Mouse (Mus musculus) 3T3-L1 (cell line): Measurements from ENCODE around the gene Kif1c.

Experiments
- DNase-seq: peaks from one replicate; pipeline ENCODE4 v3.0.0-alpha.2; 2015; ENCODE audit warnings: low read depth, low spot score

The Kif1c gene

GRCm38 (mm10) chr11:70699722-70700556, at the start of gene Kif1c, which contains the start of gene Inca1:
Gene Kif1c (plus strand): TSS chr11:70700548.
Gene Inca1 (minus strand): TSS chr11:70700155.
- DNase-seq = peak; percentile 85

DNA sequence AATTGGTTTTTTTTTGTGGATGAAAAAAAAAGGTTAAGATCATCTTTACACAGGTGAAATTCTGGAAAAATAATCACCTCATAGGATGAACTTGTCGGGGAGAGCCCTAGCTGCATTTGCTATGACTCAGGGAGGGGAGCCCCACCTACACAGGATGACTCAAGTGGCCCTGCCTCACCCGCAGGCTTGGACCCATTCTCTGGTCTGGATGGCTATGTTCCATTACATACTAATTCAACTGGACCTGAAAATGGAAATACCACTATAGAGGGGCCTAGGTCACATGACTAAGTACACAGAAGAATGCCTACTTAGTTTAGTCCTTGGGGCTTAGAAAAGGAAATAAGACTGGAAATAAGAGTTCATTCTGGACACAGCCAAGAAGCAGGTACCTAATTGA, 49.0 kb upstream of the Kif1c start:
- peak; percentile 90 for DNase-seq

DNA sequence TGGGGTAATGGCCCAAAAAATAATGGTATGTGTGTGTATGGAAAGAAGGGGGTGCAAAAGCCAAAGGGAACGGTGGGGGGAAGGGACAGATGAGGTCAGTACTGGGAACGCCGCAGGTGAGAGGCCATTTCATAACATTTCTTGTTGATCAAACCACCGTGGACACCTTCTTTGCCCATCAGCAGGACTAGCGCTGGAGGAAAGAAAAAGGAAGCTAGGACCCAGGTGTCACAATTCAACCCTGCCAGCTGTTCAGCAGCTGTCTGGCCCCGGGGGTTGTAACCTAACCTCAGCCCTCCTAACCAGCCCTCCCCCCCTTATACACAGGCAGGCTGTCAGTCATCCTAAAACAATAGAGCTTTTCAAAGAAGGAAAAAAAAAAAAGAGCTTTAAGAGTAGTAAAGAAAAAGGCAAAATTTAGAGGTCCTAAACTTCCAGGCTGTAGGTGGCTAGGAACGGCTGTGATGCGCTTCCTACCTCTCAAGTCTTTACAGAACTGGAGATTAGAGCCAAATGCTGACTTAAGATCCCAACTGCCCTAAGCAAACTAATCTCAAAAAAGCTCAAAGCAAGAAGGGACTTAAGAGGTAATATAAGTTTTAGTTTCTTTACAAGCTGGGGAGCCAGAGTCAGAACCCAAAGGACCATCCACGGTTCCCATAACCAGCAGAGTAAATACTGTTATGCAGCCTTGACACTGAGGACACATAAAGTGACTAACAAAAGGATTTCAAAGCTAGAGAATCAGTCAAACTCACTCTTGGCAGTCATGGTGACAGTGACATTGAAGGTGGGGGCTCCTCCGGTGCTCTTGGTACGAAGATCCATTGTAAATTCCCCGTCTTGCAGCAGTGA, 48.1 kb upstream of the Kif1c start:
- DNase-seq = peak; percentile 72

DNA sequence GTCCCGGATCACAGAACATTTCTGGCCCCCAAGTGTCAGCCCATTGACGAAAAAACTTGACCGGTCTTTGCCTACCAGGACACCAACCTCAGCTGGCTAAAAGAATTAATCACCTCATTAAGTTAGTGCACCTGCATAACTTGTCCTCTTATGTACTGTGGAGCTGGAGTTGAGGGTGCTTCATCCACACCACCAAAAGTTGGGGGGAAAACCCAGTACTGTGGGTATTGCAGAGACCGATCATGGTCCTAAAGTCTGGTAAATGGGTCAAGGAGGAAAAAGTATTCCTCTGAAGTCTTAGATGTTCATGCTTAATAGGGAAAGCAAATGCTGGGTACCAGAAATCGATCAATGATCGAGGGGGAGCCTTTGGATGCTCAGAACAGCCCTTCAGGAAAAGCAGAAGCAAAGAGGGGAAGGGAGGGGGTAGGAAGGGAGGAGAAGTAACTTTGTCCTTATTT, 47.4 kb upstream of the Kif1c start:
- DNase-seq = no peak

DNA sequence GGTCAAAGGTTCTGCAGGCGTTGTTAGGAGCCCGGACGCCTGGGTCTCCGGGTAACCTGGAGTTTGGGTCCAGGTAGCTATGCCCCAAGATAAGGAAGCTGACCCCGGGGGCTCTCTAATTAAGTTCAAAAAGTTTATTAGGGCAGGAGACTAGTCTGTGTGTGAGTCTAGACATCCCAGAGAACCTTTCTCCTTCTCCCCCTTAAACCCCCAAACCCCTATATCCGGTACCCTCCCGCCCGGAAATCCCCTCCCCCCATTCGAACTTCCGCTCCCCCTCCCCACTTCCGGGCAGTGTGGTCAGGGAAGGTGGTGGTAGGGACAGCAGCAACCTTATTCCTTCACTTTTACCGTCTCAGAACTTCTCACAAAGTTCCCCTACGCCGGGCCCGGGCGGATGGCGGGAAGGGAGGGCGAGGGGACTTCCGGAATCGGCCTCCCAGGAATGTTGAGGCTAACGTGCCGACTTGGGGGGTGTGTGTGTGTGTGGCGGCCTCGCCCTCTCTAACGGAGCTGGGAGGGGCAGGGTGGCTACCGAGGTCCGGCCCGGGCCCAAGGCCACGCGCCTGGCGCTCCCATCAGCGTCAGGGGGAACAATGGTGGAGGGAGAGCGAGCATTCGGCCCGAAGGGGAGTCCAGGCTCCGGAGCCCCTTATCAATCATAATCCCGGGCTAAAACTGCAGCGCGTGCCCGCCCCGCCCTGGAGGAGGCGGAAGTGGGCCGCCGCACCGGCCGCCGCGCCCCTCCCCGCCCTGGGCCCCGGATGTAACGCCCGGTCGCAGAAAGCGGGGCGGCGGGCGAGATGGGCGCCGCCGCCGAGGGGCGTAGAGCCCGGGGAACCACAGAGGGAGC, 46.8 kb upstream of the Kif1c start:
- peak; percentile 66 for DNase-seq

- DNase-seq = peak; percentile 83
These were observed 46.0 kb upstream of the Kif1c start, which contains the start of gene Pfn1 for GRCm38 (mm10) chr11:70654198-70654922. Gene Pfn1 (minus strand): TSS chr11:70654644.

DNA sequence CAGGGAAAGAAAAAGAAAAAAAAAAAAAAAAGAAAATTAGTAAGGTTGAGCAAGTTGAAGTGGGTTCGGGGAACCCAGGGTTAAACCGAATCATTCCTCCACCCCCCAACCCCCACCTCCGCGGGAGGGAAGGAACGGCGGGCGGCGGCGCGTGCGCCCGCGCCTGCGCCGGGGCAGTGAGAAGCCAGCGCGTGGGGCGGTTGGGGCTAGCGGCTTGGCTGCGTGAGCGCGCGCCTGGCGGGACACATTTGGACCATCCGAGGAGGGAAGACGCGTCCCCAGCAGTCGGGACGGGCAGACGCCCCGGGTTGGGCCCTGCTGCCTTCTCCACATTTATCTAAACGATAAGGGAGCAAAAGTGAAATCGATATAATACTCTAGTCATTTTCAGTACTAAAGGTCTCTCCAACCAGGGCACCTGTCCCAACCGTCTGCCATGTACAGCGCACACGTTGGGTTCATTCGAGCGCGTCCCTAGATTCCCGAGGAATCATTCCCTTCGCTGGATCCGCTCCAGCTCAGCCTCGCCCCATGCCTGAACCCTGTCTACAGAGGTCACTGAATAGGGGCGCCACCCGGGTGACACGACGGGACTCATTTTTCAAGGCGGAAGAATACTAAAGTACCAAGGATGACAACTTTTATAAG, 45.3 kb upstream of the Kif1c start:
- DNase-seq = peak; percentile 81

DNA sequence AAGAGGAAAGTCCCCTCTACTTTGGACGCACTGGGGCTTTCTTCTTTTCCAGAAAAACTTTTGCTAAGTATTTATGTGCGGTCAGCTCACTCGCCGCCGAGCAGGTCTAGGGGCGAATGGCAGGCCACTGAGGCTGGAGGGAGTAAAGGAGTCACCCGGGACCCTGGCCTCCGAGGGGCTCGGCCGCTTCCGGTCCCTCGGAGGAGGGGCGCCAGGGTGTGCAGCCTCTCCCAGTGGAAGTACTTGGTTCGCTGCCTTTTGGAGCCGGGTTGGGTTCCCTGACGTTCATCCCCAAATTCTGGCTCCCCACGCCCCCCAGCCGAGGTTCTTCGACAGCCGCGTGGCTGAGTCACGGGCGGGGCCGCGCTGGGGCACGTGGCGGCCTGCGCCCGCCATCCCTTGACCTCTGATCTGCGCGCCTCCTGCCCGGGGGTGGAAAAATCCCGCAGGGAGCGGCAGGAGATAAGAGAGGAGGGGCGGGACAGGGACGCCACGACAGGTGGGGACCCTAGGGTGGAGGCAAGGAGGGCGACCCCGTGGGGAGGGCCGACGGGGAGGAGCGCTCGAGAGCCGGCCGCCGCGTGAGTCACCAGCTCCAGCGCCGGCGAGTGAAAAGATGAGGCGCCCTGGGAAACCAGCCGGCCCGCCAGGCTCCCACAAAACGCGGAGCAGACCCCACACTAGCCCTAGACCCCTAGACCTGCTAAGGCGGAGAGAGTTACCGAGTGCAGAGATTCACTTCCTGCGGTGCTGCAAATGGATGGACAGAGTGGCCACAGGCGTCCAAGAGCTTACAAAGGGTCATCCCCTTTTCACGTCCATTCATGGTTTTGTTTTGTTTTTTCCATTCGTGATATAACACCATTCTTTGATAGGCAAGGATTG, 44.5 kb upstream of the Kif1c start:
- peak; percentile 77 for DNase-seq

- peak; percentile 61 for DNase-seq
These were observed 43.9 kb upstream of the Kif1c start for GRCm38 (mm10) chr11:70656456-70656927.

DNA sequence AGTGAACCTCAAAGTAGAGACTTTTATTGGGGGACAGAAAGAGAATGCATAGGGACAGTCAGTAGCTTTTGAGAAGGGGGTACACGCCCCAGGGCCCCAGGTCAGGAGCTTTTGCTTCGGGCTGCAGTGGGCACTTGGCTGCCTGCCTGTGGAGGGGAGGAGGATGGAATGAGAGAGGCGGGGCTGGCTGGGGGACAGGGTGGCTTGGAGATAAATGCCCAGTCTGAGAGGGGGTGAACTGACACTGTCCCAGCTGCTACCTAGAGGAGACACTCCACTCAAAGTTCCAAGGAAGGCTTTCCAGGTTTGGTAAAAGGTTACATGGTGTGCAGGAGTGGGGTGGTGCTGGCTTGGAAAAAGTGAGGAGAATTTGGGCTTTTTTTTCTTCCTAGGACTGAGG, 43.4 kb upstream of the Kif1c start, which contains the start of gene Eno3:
Gene Eno3, plus strand, starts transcription at position 239 of the 400 bp plus-strand sequence.
- DNase-seq = peak; percentile 13

- no peak for DNase-seq
These were observed 42.8 kb upstream of the Kif1c start for GRCm38 (mm10) chr11:70657573-70657972.

DNA sequence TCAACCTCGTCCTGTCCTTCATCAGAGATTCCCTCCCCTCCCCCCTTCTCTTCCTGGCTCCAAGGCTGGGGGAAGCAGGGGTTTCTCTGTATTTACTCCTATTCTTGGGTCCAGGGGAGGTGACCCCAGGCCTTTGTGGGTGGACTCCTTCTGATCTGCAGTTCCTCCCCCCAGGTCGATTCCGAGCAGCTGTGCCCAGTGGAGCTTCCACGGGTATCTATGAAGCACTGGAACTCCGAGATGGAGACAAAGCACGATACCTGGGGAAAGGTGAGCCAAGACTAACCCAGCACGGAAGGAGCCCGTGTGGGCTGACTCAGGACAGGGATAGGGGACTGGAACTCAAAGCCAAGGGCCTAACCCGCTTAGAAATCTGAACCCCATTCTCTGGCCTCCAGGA, 42.4 kb upstream of the Kif1c start:
- no peak for DNase-seq

DNA sequence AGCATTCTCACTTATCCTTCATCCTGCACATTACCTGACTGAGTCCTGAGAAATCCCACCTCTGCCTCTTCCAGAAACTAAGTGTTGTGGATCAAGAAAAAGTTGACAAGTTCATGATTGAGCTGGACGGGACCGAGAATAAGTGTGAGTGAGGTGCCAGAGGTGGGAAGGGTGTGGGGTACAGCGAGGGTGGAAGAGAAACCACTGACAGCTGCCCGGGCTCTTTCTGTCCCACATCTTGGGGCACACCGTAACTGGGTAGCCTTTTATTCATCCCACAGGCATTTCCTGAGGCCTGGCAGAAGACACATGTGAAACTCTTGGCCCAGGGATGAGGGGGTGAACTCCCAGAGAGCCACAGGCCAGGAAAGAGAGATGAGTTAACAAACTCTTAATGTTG, 41.8 kb upstream of the Kif1c start:
- DNase-seq = peak; percentile 53

DNA sequence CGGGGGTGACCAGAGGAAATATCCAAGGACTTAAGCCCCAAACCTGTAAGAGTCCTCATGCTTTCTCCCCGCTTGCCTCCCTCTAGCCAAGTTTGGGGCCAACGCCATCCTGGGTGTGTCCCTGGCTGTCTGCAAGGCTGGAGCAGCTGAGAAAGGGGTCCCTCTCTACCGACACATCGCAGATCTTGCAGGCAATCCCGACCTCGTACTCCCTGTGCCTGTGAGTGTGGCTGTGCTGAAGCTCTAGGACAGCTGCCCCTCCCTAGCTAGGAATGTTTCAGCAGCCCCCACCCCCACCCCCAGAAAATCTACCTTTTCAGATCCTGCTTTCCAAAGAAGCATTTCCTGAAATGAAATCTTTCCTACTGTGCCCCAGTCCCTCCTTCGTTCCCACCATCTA, 41.4 kb upstream of the Kif1c start:
- DNase-seq = no peak

- DNase-seq = no peak
These were observed 39.8 kb upstream of the Kif1c start for GRCm38 (mm10) chr11:70660571-70660970.

DNA sequence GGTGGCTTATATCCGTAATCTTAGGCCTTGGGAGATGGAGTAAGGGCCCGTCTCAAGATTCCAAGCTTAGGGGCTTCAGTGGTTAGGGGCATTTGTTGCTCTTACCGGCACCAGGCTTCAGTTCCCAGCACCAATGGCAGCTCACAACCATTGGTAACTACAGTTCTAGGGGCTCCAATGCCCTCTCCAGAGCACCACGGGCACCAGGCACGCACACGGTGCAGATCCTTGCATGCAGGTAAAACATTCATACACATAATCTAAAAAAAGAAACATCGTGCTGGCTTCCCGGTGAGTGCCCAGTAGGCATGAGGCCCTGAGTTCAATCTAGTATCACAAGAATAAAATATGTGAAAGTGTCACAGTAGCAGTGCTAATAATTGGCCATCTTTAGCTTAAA, 37.2 kb upstream of the Kif1c start:
- no peak for DNase-seq

- no peak for DNase-seq
These were observed 36.4 kb upstream of the Kif1c start for GRCm38 (mm10) chr11:70663957-70664356.

DNA sequence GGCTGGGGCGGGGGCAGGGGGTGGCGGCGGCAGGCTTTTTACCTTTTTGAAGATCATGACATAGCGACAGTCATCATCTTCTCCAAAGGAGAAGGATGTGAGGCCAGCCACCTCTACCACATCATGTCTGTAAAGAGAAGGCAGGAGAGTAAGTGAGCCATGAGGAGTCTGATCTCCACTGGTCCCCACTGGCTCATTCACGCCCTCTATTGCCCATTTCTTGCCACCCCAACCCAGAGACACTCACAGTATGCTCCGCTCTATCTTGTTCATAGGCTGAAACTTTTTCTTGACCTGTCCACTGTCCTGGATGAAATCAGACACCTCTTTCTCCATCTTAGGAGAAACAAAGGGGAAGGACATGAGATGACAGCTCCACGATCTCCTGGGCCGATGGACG, 35.6 kb upstream of the Kif1c start:
- DNase-seq = no peak

DNA sequence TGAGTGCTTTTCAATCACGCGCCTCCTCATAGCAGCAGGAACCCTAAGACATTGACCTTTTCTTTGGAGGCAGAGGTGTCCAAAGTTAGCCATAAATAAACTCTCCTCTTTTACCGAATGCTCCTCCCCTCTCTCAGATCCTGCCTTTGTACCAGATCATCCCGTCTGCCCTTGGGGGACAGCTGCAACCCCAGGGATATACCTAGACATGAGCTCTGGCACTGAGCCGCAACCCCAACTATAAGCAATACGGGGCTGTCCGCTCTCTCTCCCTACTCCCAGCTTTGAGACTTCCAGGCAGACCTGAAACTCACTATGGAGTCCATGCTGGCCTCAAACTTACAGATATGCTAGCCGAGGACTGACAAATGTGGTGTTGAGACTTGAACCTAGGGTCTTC, 33.7 kb upstream of the Kif1c start:
- DNase-seq = no peak
